Mouse (Mus musculus): ENCODE measurements around the gene Tbrg4. TPM values are rescaled to one million over a fixed set of nuclear protein-coding genes. Genes with fewer than 3 reads are reported as not detected.
A peak's percentile ranks its signal among the peaks of the same experiment; 100 is the strongest.

Gene Tbrg4
- polyA plus RNA-seq, 1 experiment = 190 TPM

DNA sequence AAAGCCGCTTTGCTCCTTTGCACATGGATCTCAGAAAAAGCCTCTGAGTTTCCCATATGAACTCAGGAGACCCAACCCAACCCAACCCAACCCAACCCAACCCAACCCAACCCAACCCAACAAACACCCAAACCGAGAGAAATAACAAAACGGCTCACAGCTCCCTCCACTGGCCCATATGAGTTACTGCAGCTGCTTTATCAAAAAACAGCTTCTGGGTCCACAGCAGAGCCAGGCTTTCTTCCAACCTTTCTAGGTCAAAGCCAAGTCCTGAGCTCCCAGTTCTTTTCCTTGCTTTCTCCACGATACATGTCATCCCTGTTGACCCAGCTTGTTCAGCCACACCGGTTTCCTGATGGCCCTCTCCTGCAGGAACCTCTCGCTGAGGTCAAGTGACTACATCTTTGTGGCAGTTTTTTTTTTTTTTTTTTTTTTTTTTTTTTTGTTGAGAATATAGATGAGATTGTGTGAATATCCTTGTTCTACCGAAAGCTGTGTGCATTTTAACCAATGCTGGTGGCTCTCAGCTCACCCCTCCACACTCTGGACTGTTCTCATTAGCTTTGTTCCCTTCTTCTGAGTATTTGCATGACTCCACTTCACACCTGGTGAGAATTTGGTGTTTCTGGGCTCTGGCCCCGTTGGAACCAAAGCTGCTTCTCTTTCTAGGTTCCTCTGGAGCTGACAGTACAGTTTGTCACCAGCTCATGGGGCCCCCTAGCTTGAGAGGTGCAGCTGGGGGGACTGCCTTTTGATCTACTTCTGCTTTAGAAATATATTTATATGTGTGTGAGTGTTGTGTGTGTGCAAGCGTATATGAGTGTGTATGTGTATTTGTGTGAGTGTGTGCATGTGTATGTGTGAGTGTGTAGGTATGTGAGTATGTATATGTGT is 22.2 kb upstream of the Tbrg4 start:
- no peaks in the 10 kb centered on the region for H3K36me3 ChIP-seq (ENCODE audit: control insufficient read depth, insufficient read depth, low read length)
- 50% methylated on average over 9 of the region's 9 CpGs for WGBS
- DNase-seq = no peak
- H3K27ac ChIP-seq (ENCODE audit: control insufficient read depth, insufficient read depth, low read length) = no peak overlapping the region
- peaks cover 7% of the 10 kb centered on the region for H3K4me1 ChIP-seq (replicated peaks; ENCODE audit: control insufficient read depth, insufficient read depth, low read length)
- no peak for TF ChIP-seq CTCF (IDR thresholded peaks at IDR 0.05; ENCODE audit: borderline replicate concordance, control insufficient read depth, extremely low read depth, insufficient read depth, low read length, poor library complexity)
- no peak for TF ChIP-seq POLR2A (IDR thresholded peaks at IDR 0.05; ENCODE audit: control insufficient read depth, extremely low read depth, insufficient read depth, low read length, poor library complexity)
- H3K27me3 ChIP-seq (ENCODE audit: control insufficient read depth, insufficient read depth, low read length) = no peaks in the 10 kb centered on the region
- H3K4me3 ChIP-seq (ENCODE audit: control insufficient read depth, insufficient read depth, low read length) = no peak overlapping the region

DNA sequence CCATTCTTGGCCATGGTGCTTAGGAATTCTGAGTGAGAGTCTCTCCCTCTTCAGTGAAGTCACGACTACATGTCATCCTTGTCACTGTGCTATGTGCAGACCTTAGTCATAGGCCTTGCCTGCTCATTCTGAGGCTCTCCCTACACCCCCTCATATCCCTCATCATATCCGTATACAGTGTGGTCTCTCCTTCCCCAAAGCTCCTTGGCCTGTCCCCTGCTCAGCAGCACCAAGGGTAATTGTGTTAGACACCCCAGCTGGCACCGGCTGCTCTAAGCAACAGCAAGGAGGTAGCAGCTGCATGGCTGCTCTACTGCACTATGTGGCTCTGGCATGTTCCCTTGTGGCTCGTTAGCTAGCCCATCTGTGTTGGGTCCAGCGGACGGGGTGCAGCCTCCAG is 18.7 kb upstream of the Tbrg4 start:
- Histone ChIP-seq H3K27me3 (ENCODE audit: control insufficient read depth, insufficient read depth, low read length) (no peaks in the 10 kb centered on the region), H3K4me1 (replicated peaks; ENCODE audit: control insufficient read depth, insufficient read depth, low read length) (no peaks in the 10 kb centered on the region), H3K4me3 (ENCODE audit: control insufficient read depth, insufficient read depth, low read length) (no peak overlapping the region), H3K27ac (ENCODE audit: control insufficient read depth, insufficient read depth, low read length) (no peak overlapping the region), H3K36me3 (ENCODE audit: control insufficient read depth, insufficient read depth, low read length) (no peaks in the 10 kb centered on the region)
- no peak for TF ChIP-seq CTCF (IDR thresholded peaks at IDR 0.05; ENCODE audit: borderline replicate concordance, control insufficient read depth, extremely low read depth, insufficient read depth, low read length, poor library complexity)
- TF ChIP-seq POLR2A (IDR thresholded peaks at IDR 0.05; ENCODE audit: control insufficient read depth, extremely low read depth, insufficient read depth, low read length, poor library complexity) = no peak
- DNase-seq = no peak
- 96% methylated on average over 6 of the region's 6 CpGs for WGBS

DNA sequence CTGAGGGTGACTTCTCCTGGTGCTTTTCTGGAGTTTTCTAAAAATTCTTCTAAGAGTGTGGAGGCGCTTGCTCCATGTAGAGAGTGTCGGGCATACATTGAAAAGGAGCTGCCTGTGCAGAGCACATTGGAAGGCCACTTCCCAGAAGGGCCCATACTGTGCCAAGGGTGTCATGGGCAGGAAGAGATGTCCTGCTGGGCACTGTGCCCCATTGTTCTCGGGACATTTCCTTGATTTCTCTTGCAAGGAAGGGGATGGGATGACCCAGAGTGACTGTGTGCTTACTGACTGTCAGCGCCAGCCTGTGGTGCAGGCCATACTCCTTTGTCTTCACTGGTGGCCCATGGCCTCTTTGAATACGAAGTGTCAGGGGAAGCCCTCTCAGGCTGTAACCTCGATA is 13.2 kb upstream of the Tbrg4 start:
- H3K4me1 ChIP-seq (replicated peaks; ENCODE audit: control insufficient read depth, insufficient read depth, low read length) = no peaks in the 10 kb centered on the region; the same call in 1 of the 2 replicates
- no peaks in the 10 kb centered on the region for H3K36me3 ChIP-seq (ENCODE audit: control insufficient read depth, insufficient read depth, low read length)
- no peaks in the 10 kb centered on the region for H3K27me3 ChIP-seq (ENCODE audit: control insufficient read depth, insufficient read depth, low read length)
- 74% methylated on average over 6 of the region's 6 CpGs for WGBS
- H3K27ac ChIP-seq (ENCODE audit: control insufficient read depth, insufficient read depth, low read length) = no peak overlapping the region
- TF ChIP-seq POLR2A (IDR thresholded peaks at IDR 0.05; ENCODE audit: control insufficient read depth, extremely low read depth, insufficient read depth, low read length, poor library complexity) = no peak
- TF ChIP-seq CTCF (IDR thresholded peaks at IDR 0.05; ENCODE audit: borderline replicate concordance, control insufficient read depth, extremely low read depth, insufficient read depth, low read length, poor library complexity) = no peak
- H3K4me3 ChIP-seq (ENCODE audit: control insufficient read depth, insufficient read depth, low read length) = no peak overlapping the region
- DNase-seq = no peak

DNA sequence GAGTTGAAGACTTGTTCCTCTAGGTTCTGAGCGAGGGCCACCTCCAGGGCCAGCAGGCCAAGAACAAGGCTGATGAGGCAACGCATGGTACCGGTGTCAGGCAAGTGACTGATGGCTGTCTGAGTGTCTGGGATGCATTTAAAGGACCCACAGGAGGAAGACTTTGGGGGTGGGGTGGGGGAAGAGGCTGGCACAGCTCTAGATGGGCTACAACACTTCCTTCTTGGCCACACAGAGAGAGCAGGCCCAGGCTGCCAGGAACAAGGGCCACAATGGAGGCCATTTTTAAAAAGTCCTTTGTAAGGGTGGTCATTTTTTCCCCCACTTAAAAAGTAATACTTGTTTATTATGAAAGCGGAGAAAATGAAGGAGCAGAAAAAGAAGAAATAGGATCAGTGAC is 12.7 kb upstream of the Tbrg4 start, which contains the start of gene Wap:
Gene Wap, minus strand, starts transcription at position 101 of the 400 bp plus-strand sequence.
- Histone ChIP-seq H3K4me1 (replicated peaks; ENCODE audit: control insufficient read depth, insufficient read depth, low read length) (no peaks in the 10 kb centered on the region; the same call in 1 of the 2 replicates), H3K4me3 (ENCODE audit: control insufficient read depth, insufficient read depth, low read length) (no peak within 1 kb of the TSS), H3K27ac (ENCODE audit: control insufficient read depth, insufficient read depth, low read length) (no peak within 1 kb of the TSS), H3K36me3 (ENCODE audit: control insufficient read depth, insufficient read depth, low read length) (no peaks in the 10 kb centered on the region), H3K27me3 (ENCODE audit: control insufficient read depth, insufficient read depth, low read length) (no peaks in the 10 kb centered on the region)
- 98% methylated on average over 4 of the region's 4 CpGs for WGBS
- TF ChIP-seq POLR2A (IDR thresholded peaks at IDR 0.05; ENCODE audit: control insufficient read depth, extremely low read depth, insufficient read depth, low read length, poor library complexity) (no peak), CTCF (IDR thresholded peaks at IDR 0.05; ENCODE audit: borderline replicate concordance, control insufficient read depth, extremely low read depth, insufficient read depth, low read length, poor library complexity) (no peak)
- DNase-seq = no peak

DNA sequence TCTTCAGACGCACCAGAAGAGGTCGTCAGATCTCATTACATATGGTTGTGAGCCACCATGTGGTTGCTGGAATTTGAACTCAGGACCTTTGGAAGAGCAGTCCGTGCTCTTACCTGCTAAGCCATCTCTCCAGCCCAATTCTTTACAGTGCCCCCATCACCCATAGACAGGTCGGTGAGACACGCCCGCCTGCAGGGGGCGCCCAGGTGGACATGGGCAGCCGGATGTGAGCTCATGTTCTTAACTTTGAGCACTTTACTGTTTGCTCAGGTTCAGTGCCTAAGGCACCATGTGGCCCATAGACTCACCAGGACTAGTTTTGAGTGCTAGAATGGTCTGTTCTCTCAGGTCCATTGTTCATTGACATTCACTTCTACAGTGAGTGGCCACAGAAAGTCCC is 10.3 kb upstream of the Tbrg4 start:
- TF ChIP-seq POLR2A (IDR thresholded peaks at IDR 0.05; ENCODE audit: control insufficient read depth, extremely low read depth, insufficient read depth, low read length, poor library complexity) (no peak), CTCF (IDR thresholded peaks at IDR 0.05; ENCODE audit: borderline replicate concordance, control insufficient read depth, extremely low read depth, insufficient read depth, low read length, poor library complexity) (0 out of 2 replicates have a peak, but pooled peaks have one; percentile 21)
- Histone ChIP-seq H3K36me3 (ENCODE audit: control insufficient read depth, insufficient read depth, low read length) (no peaks in the 10 kb centered on the region), H3K4me1 (replicated peaks; ENCODE audit: control insufficient read depth, insufficient read depth, low read length) (no peaks in the 10 kb centered on the region; the same call in 1 of the 2 replicates), H3K27ac (ENCODE audit: control insufficient read depth, insufficient read depth, low read length) (no peak overlapping the region), H3K27me3 (ENCODE audit: control insufficient read depth, insufficient read depth, low read length) (no peaks in the 10 kb centered on the region), H3K4me3 (ENCODE audit: control insufficient read depth, insufficient read depth, low read length) (no peak overlapping the region)
- WGBS = 79% methylated on average over 8 of the region's 8 CpGs
- DNase-seq = peak; percentile 38

DNA sequence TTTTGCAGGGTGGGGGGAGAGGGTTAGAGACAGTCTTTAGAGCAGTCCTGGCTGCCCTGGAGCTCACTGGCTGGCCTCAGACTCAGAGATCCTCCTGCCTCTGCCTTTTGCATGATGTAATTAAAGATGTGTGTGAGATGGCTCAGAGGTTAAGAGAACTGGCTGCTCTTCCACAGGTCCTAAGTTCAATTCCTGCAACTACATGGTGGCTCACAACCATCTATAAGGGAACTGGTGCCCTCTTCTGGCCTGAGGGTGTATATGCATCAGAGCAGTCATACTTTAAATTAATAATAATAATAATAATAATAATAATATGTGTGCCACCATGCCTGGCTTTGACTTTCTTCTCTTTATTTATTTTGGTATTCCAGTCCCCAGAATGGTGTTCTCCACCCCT is 3.8 kb upstream of the Tbrg4 start:
- DNase-seq = peak; percentile 38
- Histone ChIP-seq H3K4me1 (replicated peaks; ENCODE audit: control insufficient read depth, insufficient read depth, low read length) (peaks cover 13% of the 10 kb centered on the region), H3K4me3 (ENCODE audit: control insufficient read depth, insufficient read depth, low read length) (no peak overlapping the region), H3K27me3 (ENCODE audit: control insufficient read depth, insufficient read depth, low read length) (no peaks in the 10 kb centered on the region), H3K36me3 (ENCODE audit: control insufficient read depth, insufficient read depth, low read length) (no peaks in the 10 kb centered on the region), H3K27ac (ENCODE audit: control insufficient read depth, insufficient read depth, low read length) (no peak overlapping the region)
- no peak for TF ChIP-seq CTCF (IDR thresholded peaks at IDR 0.05; ENCODE audit: borderline replicate concordance, control insufficient read depth, extremely low read depth, insufficient read depth, low read length, poor library complexity)
- no peak for TF ChIP-seq POLR2A (IDR thresholded peaks at IDR 0.05; ENCODE audit: control insufficient read depth, extremely low read depth, insufficient read depth, low read length, poor library complexity)

Data from thymus, adult 2 months (tissue).